8 mouse cellular contexts compared by ENCODE assay signal in genomic region chr7:139944291-139945240, GRCm38 (mm10). TPM values are rescaled to one million over a fixed set of nuclear protein-coding genes. Genes with fewer than 3 reads are reported as not detected.
A peak's percentile ranks its signal among the peaks of the same experiment; 100 is the strongest.
DNase-seq lines count a peak whose midpoint lies in the region; ATAC-seq and TF ChIP-seq lines count a peak whose summit lies in the region.

No protein-coding gene starts in this region.

- TF ChIP-seq CTCF in gastrocnemius, adult 2 months (IDR thresholded peaks at IDR 0.05): no peak

- no peak for DNase-seq in gastrocnemius, adult 2 months
- no peak for DNase-seq in gastrocnemius, adult 18-20 months (ENCODE audit: low spot score)
- peak; percentile 45 for DNase-seq in hindbrain, embryonic 10.5 days (ENCODE audit: low spot score)
- no peak for DNase-seq in layer of hippocampus, postnatal 36 days
- DNase-seq in frontal cortex, adult 2 months (ENCODE audit: extremely low spot score in 1 of 2, low spot score in 1 of 2): no peak
- no peak for DNase-seq in kidney, adult 18-20 months

- no peak overlapping the region for H3K27ac ChIP-seq in gastrocnemius, adult 2 months
- H3K27ac ChIP-seq in hindbrain, embryonic 10.5 days: no peak overlapping the region

- intact Hi-C loops in gastrocnemius, adult 2 months (cut with DNase I): no loop called here

- peaks cover 16% of the 10 kb centered on the region for H3K4me1 ChIP-seq in hindbrain, embryonic 10.5 days (replicated peaks)

- WGBS in hindbrain, embryonic 10.5 days: 2% methylated on average over 68 of the region's 68 CpGs

- H3K9me3 ChIP-seq in hindbrain, embryonic 10.5 days: no peaks in the 10 kb centered on the region

- H3K27me3 ChIP-seq in hindbrain, embryonic 10.5 days (ENCODE audit: insufficient read depth, poor library complexity, severe bottlenecking): peaks cover 100% of the 10 kb centered on the region

- ATAC-seq in CD4-positive, CD25-positive, alpha-beta regulatory T cell, adult 4 months: peak; percentile 28
- peak; percentile 12; the same call in 1 of the 2 replicates for ATAC-seq in megakaryocyte-erythroid progenitor cell, adult 5-6 weeks (replicated peaks; ENCODE audit: low FRiP score, low TSS enrichment, poor library complexity, severe bottlenecking)

- peak overlapping the region; percentile 62 for H3K4me3 ChIP-seq in gastrocnemius, adult 2 months
- H3K4me3 ChIP-seq in hindbrain, embryonic 10.5 days: peak overlapping the region; percentile 45

- no peaks in the 10 kb centered on the region for H3K36me3 ChIP-seq in hindbrain, embryonic 10.5 days

RNA-seq across cellular contexts. Expression of gene Utf1, which starts 1.0 kb away (rescaled TPM):
- total RNA-seq in gastrocnemius, adult 2 months (2021): not detected
- total RNA-seq in gastrocnemius, adult 18-20 months (2021): not detected
- 1 to 10 TPM; 3.7 to 6.1 TPM for polyA plus RNA-seq in CD4-positive, CD25-positive, alpha-beta regulatory T cell, adult 4 months (2017; shearing (Covaris generic))
- not detected in 2 replicates for polyA plus RNA-seq in hindbrain, embryonic 10.5 days (2016; fragmentation: Nextera tagmentation; extraction: Ambion mirVana)
- not detected in 2 replicates for total RNA-seq in megakaryocyte-erythroid progenitor cell, adult 5-6 weeks (2014; fragmentation: Nextera tagmentation)
- not detected in 2 replicates for total RNA-seq in megakaryocyte-erythroid progenitor cell, adult 5-6 weeks (2017)
- total RNA-seq in layer of hippocampus, postnatal 36 days (2021): not detected
- 0.18 TPM in 1 of 2 replicates, not detected in the other for polyA plus RNA-seq in frontal cortex, adult 2 months (2012; rRNA removed)

RNA-seq across cellular contexts. Expression of gene 6430531B16Rik, which starts 34.0 kb away (rescaled TPM):
- not detected for total RNA-seq in gastrocnemius, adult 2 months (2021)
- not detected for total RNA-seq in gastrocnemius, adult 18-20 months (2021)
- polyA plus RNA-seq in CD4-positive, CD25-positive, alpha-beta regulatory T cell, adult 4 months (2017; shearing (Covaris generic)): 1 to 10 TPM in 1 of 2 experiments, under 1 TPM in 1; 0.46 to 1.6 TPM
- 1.0 and 1.1 TPM in 2 replicates for polyA plus RNA-seq in hindbrain, embryonic 10.5 days (2016; fragmentation: Nextera tagmentation; extraction: Ambion mirVana)
- total RNA-seq in megakaryocyte-erythroid progenitor cell, adult 5-6 weeks (2014; fragmentation: Nextera tagmentation): not detected in 2 replicates
- 1.0 TPM in 1 of 2 replicates, not detected in the other for total RNA-seq in megakaryocyte-erythroid progenitor cell, adult 5-6 weeks (2017)
- total RNA-seq in layer of hippocampus, postnatal 36 days (2021): under 1 TPM; 0.72 to 0.78 TPM
- 1.0 and 1.2 TPM in 2 replicates for polyA plus RNA-seq in frontal cortex, adult 2 months (2012; rRNA removed)

RNA-seq across cellular contexts. Expression of gene Adam8, which starts 47.8 kb away (rescaled TPM):
- total RNA-seq in gastrocnemius, adult 2 months (2021): under 1 TPM; 0.39 to 0.43 TPM
- under 1 TPM; 0.30 to 0.47 TPM for total RNA-seq in gastrocnemius, adult 18-20 months (2021)
- polyA plus RNA-seq in CD4-positive, CD25-positive, alpha-beta regulatory T cell, adult 4 months (2017; shearing (Covaris generic)): 10 to 100 TPM; 14.0 to 17.8 TPM
- polyA plus RNA-seq in hindbrain, embryonic 10.5 days (2016; fragmentation: Nextera tagmentation; extraction: Ambion mirVana): 2.4 and 4.1 TPM in 2 replicates
- 1.5 and 4.5 TPM in 2 replicates for total RNA-seq in megakaryocyte-erythroid progenitor cell, adult 5-6 weeks (2014; fragmentation: Nextera tagmentation)
- total RNA-seq in megakaryocyte-erythroid progenitor cell, adult 5-6 weeks (2017): 0.34 and 2.6 TPM in 2 replicates
- total RNA-seq in layer of hippocampus, postnatal 36 days (2021): 1 to 10 TPM; 5.7 to 6.9 TPM
- 6.4 and 7.7 TPM in 2 replicates for polyA plus RNA-seq in frontal cortex, adult 2 months (2012; rRNA removed)

RNA-seq across cellular contexts. Expression of gene Kndc1, which starts 50.1 kb away (rescaled TPM):
- total RNA-seq in gastrocnemius, adult 2 months (2021): not detected
- total RNA-seq in gastrocnemius, adult 18-20 months (2021): not detected
- polyA plus RNA-seq in CD4-positive, CD25-positive, alpha-beta regulatory T cell, adult 4 months (2017; shearing (Covaris generic)): under 1 TPM; 0.44 to 0.58 TPM
- 0.58 and 1.0 TPM in 2 replicates for polyA plus RNA-seq in hindbrain, embryonic 10.5 days (2016; fragmentation: Nextera tagmentation; extraction: Ambion mirVana)
- not detected in 2 replicates for total RNA-seq in megakaryocyte-erythroid progenitor cell, adult 5-6 weeks (2014; fragmentation: Nextera tagmentation)
- total RNA-seq in megakaryocyte-erythroid progenitor cell, adult 5-6 weeks (2017): not detected in 2 replicates
- 10 to 100 TPM; 87.3 to 88.1 TPM for total RNA-seq in layer of hippocampus, postnatal 36 days (2021)
- 29.7 and 30.9 TPM in 2 replicates for polyA plus RNA-seq in frontal cortex, adult 2 months (2012; rRNA removed)
